Mouse (Mus musculus) fibroblast of lung, adult 2 months (primary cell): ENCODE results near the gene Camta1.

Experiments used
- DNase-seq: peaks from one replicate; pipeline ENCODE4 v3.0.0-alpha.2; 2011; ENCODE audit warnings: low read depth

Gene Camta1

GRCm38 (mm10) chr4:151516998-151517799 is 344.5 kb downstream of the Camta1 start:
- no peak for DNase-seq

GRCm38 (mm10) chr4:151515316-151515715 is 346.4 kb downstream of the Camta1 start:
- no peak for DNase-seq

- DNase-seq, result no peak
Observed at GRCm38 (mm10) chr4:151511092-151511491, 350.6 kb downstream of the Camta1 start.

GRCm38 (mm10) chr4:151510417-151510816 is 351.3 kb downstream of the Camta1 start:
- no peak for DNase-seq

- no peak for DNase-seq
Observed at GRCm38 (mm10) chr4:151506701-151507100, 355.0 kb downstream of the Camta1 start.

GRCm38 (mm10) chr4:151498481-151499276 is 363.0 kb downstream of the Camta1 start:
- no peak for DNase-seq

GRCm38 (mm10) chr4:151496581-151496980 is 365.1 kb downstream of the Camta1 start:
- DNase-seq, result no peak

- no peak for DNase-seq
Observed at GRCm38 (mm10) chr4:151495276-151495882, 366.3 kb downstream of the Camta1 start.

GRCm38 (mm10) chr4:151492786-151493185 is 368.9 kb downstream of the Camta1 start:
- no peak for DNase-seq

- DNase-seq, result no peak
Observed at GRCm38 (mm10) chr4:151483977-151484313, 377.7 kb downstream of the Camta1 start.

GRCm38 (mm10) chr4:151483299-151483976 is 378.2 kb downstream of the Camta1 start:
- no peak for DNase-seq

- no peak for DNase-seq
Observed at GRCm38 (mm10) chr4:151480928-151481327, 380.7 kb downstream of the Camta1 start.

- no peak for DNase-seq
Observed at GRCm38 (mm10) chr4:151477950-151478349, 383.7 kb downstream of the Camta1 start.

- DNase-seq, result no peak
Observed at GRCm38 (mm10) chr4:151474895-151475470, 386.7 kb downstream of the Camta1 start.

GRCm38 (mm10) chr4:151471886-151472285 is 389.8 kb downstream of the Camta1 start:
- DNase-seq, result no peak

- DNase-seq, result no peak
Observed at GRCm38 (mm10) chr4:151468381-151468780, 393.3 kb downstream of the Camta1 start.

- DNase-seq, result no peak
Observed at GRCm38 (mm10) chr4:151458686-151459085, 403.0 kb downstream of the Camta1 start.

GRCm38 (mm10) chr4:151454611-151455010 is 407.1 kb downstream of the Camta1 start:
- no peak for DNase-seq

- no peak for DNase-seq
Observed at GRCm38 (mm10) chr4:151454065-151454464, 407.6 kb downstream of the Camta1 start.

- DNase-seq, result no peak
Observed at GRCm38 (mm10) chr4:151451885-151452284, 409.8 kb downstream of the Camta1 start.

GRCm38 (mm10) chr4:151449981-151450380 is 411.7 kb downstream of the Camta1 start:
- no peak for DNase-seq

GRCm38 (mm10) chr4:151448341-151448740 is 413.3 kb downstream of the Camta1 start:
- no peak for DNase-seq
